Mouse (Mus musculus) midbrain, embryonic 14.5 days (tissue): ENCODE data around the gene Kat2a. TPM values are rescaled to one million over a fixed set of nuclear protein-coding genes. Genes with fewer than 3 reads are reported as not detected.
A peak's percentile ranks its signal among the peaks of the same experiment; 100 is the strongest.
"Not testable (repeated sequence)": the region's sequence is repeated elsewhere in the genome, so short reads cannot be mapped to it uniquely, and the experiment has no call there.

Experiments used
- ATAC-seq: fragments of 200-750 bp; cut with Nextera tagmentation; 2 replicates; pipeline ENCODE4 v1.8.0; 2017; ENCODE audit warnings: moderate number of reproducible peaks, moderate library complexity; ENCODE audit not compliant: low FRiP score, low TSS enrichment
- DNase-seq: peaks from one replicate; pipeline ENCODE4 v3.0.0-alpha.2; 2015
- H3K27ac ChIP-seq: fragments of 300-500 bp; sonication (generic); replicated peaks from 2 replicates; pipeline ENCODE4 v1.5.1; 2014; ENCODE audit warnings: mild to moderate bottlenecking, low read depth, low read length, moderate library complexity
- H3K27me3 ChIP-seq: fragments of 300-500 bp; sonication (generic); 2 replicates; pipeline ENCODE4 v1.6.1; 2014; ENCODE audit warnings: low read length, control low read depth, mixed read lengths; ENCODE audit not compliant: control insufficient read depth, insufficient read depth
- H3K36me3 ChIP-seq: fragments of 300-500 bp; sonication (generic); 2 replicates; pipeline ENCODE4 v1.6.1; 2014; ENCODE audit warnings: low read length, control low read depth; ENCODE audit not compliant: control insufficient read depth, insufficient read depth
- H3K4me1 ChIP-seq: fragments of 300-500 bp; sonication (generic); 2 replicates; pipeline ENCODE4 v1.6.1; 2014; ENCODE audit warnings: mild to moderate bottlenecking, antibody characterized with exemption, low read length, control low read depth; ENCODE audit not compliant: control insufficient read depth, insufficient read depth
- H3K4me2 ChIP-seq: fragments of 300-500 bp; sonication (generic); 2 replicates; pipeline ENCODE4 v1.6.1; 2014; ENCODE audit warnings: mild to moderate bottlenecking, low read length, moderate library complexity
- H3K4me3 ChIP-seq: fragments of 300-500 bp; sonication (generic); replicated peaks from 2 replicates; pipeline ENCODE4 v1.5.1; 2014; ENCODE audit warnings: low read depth, low read length
- H3K9ac ChIP-seq: fragments of 300-500 bp; sonication (generic); replicated peaks from 2 replicates; pipeline ENCODE4 v1.6.1; 2014; ENCODE audit warnings: mild to moderate bottlenecking, low read length, moderate library complexity
- H3K9me3 ChIP-seq: fragments of 300-500 bp; sonication (generic); 2 replicates; pipeline ENCODE4 v1.6.1; 2016; ENCODE audit warnings: low read length, control low read depth, mixed read lengths; ENCODE audit not compliant: control insufficient read depth
- WGBS: fragments of 180-500 bp; shearing (Covaris S2); extraction: QIAGEN DNeasy Blood & Tissue Kit; methylation state at CpG from one replicate; pipeline ENCODE4 v1.1.7; 2014; 5-methylcytosine and 5-hydroxymethylcytosine counted together
- polyA plus RNA-seq: library from polyadenylated mRNA; unstranded; fragments of >200 nt; fragmentation: Nextera tagmentation; extraction: Ambion mirVana; gene quantifications from 2 replicates; pipeline ENCODE4 v1.2.1, GENCODE M21; 2014

Kat2a gene
- polyA plus RNA-seq, 1 experiment from 2014 or later, result 53.7 TPM

DNA sequence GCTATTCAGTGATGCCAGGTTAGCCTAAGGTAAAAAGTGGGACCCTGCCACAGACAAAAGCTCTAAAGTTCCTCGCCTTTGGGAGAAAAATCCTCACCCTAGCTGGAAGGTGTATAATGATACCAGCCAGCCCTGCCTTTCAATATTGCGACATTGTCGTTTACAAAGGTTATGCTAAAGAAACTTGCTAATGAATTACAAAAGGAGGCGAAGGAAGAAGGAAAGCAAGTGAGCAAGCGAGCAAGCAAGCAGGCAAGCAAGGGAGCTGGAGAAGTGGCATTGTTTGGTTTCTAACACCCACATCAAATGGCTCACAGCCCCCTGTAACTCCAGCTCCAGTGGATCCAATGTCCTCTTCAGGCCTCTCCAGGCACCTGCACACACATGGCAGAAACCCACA lies 29.7 kb downstream of the Kat2a start:
- H3K27ac ChIP-seq, result no peak overlapping the region
- 81% methylated on average over 5 of the region's 5 CpGs for WGBS
- H3K4me1 ChIP-seq, result no peaks in the 10 kb centered on the region
- no peaks in the 10 kb centered on the region for H3K27me3 ChIP-seq
- no peak overlapping the region for H3K4me3 ChIP-seq
- H3K4me2 ChIP-seq, result no peak overlapping the region
- ATAC-seq (no peak), DNase-seq (no peak)
- no peak overlapping the region for H3K9ac ChIP-seq
- H3K36me3 ChIP-seq, result no peaks in the 10 kb centered on the region
- H3K9me3 ChIP-seq, result no peaks in the 10 kb centered on the region

DNA sequence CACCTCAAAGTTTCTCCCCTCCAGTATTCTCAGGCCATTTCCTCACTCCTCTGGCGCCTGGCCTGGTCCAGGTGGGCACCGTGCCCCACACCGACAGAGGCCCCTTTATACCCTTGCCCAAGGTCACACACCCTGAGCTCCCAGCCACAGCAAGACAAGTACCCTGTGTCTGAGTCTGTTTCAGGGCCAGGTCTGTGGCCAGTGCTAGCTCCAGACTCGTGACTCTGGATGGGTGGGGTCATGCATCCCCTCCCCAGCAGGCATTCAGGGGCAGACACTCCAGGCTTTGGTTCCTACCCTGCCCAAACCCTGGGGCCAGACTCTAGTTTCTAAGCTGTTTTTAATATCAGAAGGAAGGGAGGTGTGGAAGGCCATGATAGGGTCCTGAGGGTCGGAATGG lies 30.4 kb downstream of the Kat2a start:
- DNase-seq, result no peak
- no peak overlapping the region for H3K4me2 ChIP-seq
- no peaks in the 10 kb centered on the region for H3K9me3 ChIP-seq
- WGBS, result 82% methylated on average over 5 of the region's 5 CpGs
- H3K27me3 ChIP-seq, result no peaks in the 10 kb centered on the region
- H3K9ac ChIP-seq, result no peak overlapping the region
- no peak overlapping the region for H3K4me3 ChIP-seq
- no peaks in the 10 kb centered on the region for H3K4me1 ChIP-seq
- ATAC-seq, result no peak
- no peak overlapping the region for H3K27ac ChIP-seq
- H3K36me3 ChIP-seq, result no peaks in the 10 kb centered on the region

DNA sequence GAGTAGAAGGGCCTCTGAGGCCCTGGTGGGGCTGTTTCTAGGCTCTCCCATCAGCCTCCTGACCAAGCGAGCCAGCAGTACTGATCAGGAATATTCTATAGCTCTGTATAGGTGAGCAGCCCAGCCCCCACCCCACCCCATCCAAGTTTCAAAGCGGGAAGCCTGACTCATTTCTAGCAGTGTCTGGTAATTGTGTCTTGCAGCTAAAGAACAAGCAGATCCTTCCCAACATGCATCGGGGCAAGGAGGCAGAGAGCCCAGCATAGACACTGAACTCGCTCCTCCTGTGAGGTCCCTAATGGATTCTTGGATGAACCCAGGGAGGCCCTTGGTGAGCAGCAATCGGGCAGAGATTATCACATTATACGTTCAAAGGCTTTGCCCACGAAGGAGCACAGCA lies 34.5 kb downstream of the Kat2a start:
- 55% methylated on average over 7 of the region's 7 CpGs for WGBS
- H3K9me3 ChIP-seq, result no peaks in the 10 kb centered on the region
- no peak overlapping the region for H3K4me3 ChIP-seq
- H3K4me2 ChIP-seq, result no peak overlapping the region
- H3K9ac ChIP-seq, result no peak overlapping the region
- no peaks in the 10 kb centered on the region for H3K27me3 ChIP-seq
- peaks cover 5% of the 10 kb centered on the region; the same call in 1 of the 2 replicates for H3K4me1 ChIP-seq
- DNase-seq, result no peak
- H3K27ac ChIP-seq, result no peak overlapping the region
- no peak for ATAC-seq
- no peaks in the 10 kb centered on the region for H3K36me3 ChIP-seq

DNA sequence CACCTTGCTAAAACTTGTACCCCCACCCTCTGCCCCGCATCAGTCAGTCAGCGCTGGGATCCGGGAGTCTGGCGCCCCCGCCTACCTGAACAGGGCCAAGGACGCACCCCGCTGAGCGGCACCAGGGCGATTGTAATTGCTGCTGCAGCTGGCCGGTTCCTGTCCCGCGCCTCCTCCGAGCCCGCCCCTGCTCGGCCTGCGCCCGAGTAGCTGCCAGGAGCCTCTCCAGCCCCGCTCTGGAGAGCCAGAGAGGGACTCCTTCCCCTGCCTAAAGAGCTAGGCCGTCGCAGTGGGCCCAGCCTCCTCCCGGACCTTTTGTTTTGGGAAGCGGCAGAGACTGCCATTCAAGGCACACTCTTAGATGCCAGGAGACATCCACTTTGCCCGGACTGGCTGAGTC lies 39.1 kb downstream of the Kat2a start:
- peaks cover 5% of the 10 kb centered on the region; the same call in 1 of the 2 replicates for H3K4me1 ChIP-seq
- H3K27me3 ChIP-seq, result no peaks in the 10 kb centered on the region
- peak overlapping the region; percentile 42; the same call in 1 of the 2 replicates for H3K9ac ChIP-seq
- no peaks in the 10 kb centered on the region for H3K36me3 ChIP-seq
- no peak overlapping the region for H3K27ac ChIP-seq
- peak overlapping the region; percentile 31 for H3K4me2 ChIP-seq
- no peak overlapping the region for H3K4me3 ChIP-seq
- no peaks in the 10 kb centered on the region for H3K9me3 ChIP-seq
- ATAC-seq (no peak), DNase-seq (peak; percentile 44)
- under 1% methylated on average over 23 of the region's 23 CpGs for WGBS

DNA sequence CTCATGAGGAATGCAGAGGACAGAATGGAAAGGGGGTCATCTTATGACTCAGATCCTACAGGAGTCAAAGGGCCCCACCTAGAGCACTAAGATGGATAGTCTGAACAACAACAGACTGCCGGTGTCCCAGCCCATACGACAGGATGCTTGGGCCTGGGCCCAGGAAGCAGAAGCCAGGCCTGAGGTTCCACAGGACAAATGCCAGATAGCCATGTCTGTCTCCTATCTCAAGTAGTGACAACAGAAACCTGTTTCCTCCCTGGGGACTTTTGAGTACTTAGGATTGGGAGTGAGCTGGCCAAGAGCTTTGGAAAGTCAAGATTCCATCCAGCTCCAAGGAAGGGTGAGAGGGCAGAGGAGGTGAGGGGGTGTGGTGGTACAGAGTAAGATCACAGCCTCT lies 40.3 kb downstream of the Kat2a start:
- no peaks in the 10 kb centered on the region for H3K36me3 ChIP-seq
- no peak overlapping the region for H3K27ac ChIP-seq
- H3K9ac ChIP-seq, result no peak overlapping the region
- DNase-seq, result no peak
- WGBS, result 88% methylated on average over 2 of the region's 2 CpGs
- no peak overlapping the region for H3K4me2 ChIP-seq
- H3K9me3 ChIP-seq, result no peaks in the 10 kb centered on the region
- no peak for ATAC-seq
- no peak overlapping the region for H3K4me3 ChIP-seq
- H3K4me1 ChIP-seq, result peaks cover 5% of the 10 kb centered on the region; the same call in 1 of the 2 replicates
- H3K27me3 ChIP-seq, result no peaks in the 10 kb centered on the region

DNA sequence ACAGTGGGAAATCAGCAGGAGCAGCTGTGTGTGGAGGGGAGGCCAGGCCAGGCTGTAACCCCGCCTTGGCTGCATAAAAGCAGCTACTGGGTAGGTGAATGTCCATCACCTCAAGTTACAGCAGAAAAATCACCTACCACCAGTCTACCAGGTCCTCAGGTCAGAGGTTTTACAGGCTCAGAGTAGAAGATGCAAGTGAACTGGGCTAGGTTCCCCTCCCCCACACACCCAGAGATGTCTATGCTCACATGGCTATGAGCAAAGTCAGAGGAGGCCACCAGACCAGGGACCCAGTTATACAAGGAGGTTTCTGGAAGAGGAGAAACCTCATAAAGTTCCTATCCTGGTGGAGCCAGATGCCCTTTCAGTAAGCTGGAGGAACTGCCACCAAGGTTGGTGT lies 41.2 kb downstream of the Kat2a start:
- DNase-seq (no peak), ATAC-seq (no peak)
- no peak overlapping the region for H3K4me2 ChIP-seq
- 74% methylated on average over 1 of the region's 1 CpGs for WGBS
- no peak overlapping the region for H3K9ac ChIP-seq
- no peaks in the 10 kb centered on the region for H3K36me3 ChIP-seq
- H3K27me3 ChIP-seq, result no peaks in the 10 kb centered on the region
- peaks cover 5% of the 10 kb centered on the region; the same call in 1 of the 2 replicates for H3K4me1 ChIP-seq
- no peak overlapping the region for H3K4me3 ChIP-seq
- H3K27ac ChIP-seq, result no peak overlapping the region
- H3K9me3 ChIP-seq, result no peaks in the 10 kb centered on the region

DNA sequence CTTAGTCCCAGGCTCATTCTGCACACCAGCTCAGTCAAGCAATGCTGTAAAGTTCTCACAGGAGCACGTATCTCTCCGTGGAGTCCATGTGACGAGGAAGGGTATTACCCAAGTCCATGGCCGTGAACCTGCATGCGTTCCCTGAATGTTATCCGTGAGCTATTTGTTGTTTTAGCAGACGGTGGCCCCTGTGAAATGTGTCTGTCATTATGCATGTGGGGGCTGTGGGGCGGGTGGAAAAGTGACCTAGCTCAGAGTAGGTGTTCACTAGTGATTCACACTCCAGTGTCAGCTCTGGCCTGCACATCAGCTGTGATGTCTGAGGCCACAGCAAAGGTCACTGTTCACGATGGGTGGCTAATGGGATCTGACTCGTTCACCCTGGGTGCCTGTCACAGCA lies 52.5 kb downstream of the Kat2a start:
- no peak for ATAC-seq
- no peak overlapping the region for H3K4me3 ChIP-seq
- WGBS, result 78% methylated on average over 10 of the region's 10 CpGs
- H3K27ac ChIP-seq, result no peak overlapping the region
- H3K27me3 ChIP-seq, result no peaks in the 10 kb centered on the region
- H3K36me3 ChIP-seq, result no peaks in the 10 kb centered on the region
- no peaks in the 10 kb centered on the region for H3K9me3 ChIP-seq
- H3K4me2 ChIP-seq, result no peak overlapping the region
- DNase-seq, result no peak
- H3K9ac ChIP-seq, result no peak overlapping the region
- peaks cover 3% of the 10 kb centered on the region; the same call in 1 of the 2 replicates for H3K4me1 ChIP-seq

DNA sequence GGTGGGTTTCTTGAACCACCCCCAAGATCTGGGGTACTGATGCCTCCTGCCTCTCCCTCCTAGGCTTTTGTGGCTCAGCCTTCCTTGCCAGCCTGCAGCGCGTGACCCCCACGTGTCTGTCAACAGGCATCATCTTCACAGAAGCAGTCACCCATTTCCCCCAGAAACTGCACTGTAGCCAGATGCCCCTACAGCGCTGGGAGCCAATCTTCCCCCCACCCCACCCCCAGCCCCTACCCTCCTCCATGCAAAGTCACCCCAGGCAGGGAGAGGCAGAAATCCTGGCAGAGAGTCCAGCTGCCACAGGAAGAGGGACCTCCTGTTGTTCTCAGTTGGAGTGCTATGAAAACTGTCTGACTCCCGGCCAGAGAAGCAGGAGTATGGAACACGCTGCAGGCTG lies 55.8 kb downstream of the Kat2a start:
- no peak overlapping the region for H3K4me3 ChIP-seq
- no peak overlapping the region for H3K9ac ChIP-seq
- ATAC-seq (no peak), DNase-seq (peak; percentile 30)
- H3K4me1 ChIP-seq, result peaks cover 3% of the 10 kb centered on the region; the same call in 1 of the 2 replicates
- H3K27me3 ChIP-seq, result no peaks in the 10 kb centered on the region; the same call in 1 of the 2 replicates
- no peak overlapping the region for H3K27ac ChIP-seq
- H3K9me3 ChIP-seq, result no peaks in the 10 kb centered on the region
- no peak overlapping the region for H3K4me2 ChIP-seq
- no peaks in the 10 kb centered on the region for H3K36me3 ChIP-seq
- WGBS, result 10% methylated on average over 6 of the region's 6 CpGs

DNA sequence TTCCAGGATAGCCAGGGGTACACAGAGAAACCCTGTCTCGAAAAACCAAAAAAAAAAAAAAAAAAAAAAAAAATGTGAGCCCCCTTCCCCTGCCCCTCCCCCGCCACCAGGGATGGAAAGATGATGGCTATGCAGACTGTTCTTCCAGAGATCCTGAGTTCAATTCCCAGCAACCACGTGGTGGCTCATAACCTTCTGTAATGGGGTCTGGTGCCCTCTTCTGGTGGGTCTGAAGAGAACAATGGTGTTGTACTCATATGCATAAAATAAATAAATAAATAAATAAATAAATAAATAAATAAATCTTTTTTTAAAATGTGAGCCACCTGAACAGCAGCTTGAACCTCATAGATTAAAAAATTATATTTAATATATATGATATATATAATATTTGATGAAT lies 56.7 kb downstream of the Kat2a start:
- H3K27ac ChIP-seq, H3K4me3 ChIP-seq, H3K4me1 ChIP-seq, H3K36me3 ChIP-seq, DNase-seq, H3K9ac ChIP-seq, H3K4me2 ChIP-seq, ATAC-seq, H3K9me3 ChIP-seq, H3K27me3 ChIP-seq: not testable (repeated sequence)
- WGBS, result 44% methylated on average over 2 of the region's 3 CpGs
